Mouse (Mus musculus) cerebellum, adult 11-12 months (tissue): ENCODE data around the gene Dock4.

Experiments used
- DNase-seq: peaks from one replicate; pipeline ENCODE4 v3.0.0; 2022

Dock4 gene

DNA sequence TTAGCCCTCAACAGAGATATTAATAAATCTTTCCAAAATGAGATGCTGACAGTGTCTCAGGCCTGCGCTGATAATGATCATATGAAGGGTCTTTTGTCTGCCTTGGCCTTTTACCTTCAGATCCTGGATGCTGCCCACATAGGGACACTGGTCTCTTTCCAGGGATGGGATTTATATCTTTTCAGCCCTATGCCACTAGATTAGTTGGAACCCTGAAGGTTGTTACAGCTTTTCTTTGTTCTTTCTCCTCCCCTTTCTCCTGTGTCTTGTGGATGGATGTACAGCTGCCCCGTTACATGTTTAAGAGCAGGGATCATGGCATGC lies 66.6 kb downstream of the Dock4 start:
- no peak for DNase-seq

DNA sequence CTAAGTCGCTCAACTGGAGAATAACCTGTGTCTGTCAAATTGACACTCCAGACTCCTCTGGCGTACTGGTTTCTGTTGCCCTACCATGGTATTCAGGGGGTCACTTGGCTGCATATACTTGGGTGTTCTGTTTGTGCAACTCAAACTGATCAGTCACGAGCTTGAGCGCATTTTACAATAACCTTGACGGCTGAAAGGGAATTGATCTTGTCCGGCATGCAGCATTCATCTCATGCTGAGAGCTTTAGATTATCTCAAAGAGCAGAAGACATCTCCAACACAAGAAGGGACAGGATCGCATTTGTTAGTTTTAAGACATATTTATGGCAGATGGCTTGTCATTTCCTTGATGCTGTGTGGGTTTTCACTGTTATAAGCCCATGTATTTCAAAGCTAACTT lies 67.2 kb downstream of the Dock4 start:
- no peak for DNase-seq

DNA sequence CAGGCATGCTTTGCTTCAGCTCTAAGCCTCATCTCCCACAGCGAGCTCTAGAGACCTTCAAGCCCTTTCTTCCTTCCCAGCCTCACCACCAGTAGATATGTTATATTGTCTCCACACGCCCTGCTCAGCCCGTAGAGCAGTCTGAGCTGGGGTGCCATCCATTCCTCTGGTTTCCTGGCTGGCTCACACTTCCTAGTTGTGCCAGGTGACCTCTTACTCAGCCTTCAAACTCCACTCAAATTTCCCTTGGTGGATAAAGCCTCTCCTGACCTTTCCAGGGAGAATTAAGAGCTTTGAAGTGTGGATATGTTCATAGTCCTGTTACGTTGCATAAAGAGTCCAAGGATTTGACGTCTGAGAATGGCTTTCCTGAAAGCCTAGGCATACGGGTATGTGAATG lies 68.3 kb downstream of the Dock4 start:
- no peak for DNase-seq

DNA sequence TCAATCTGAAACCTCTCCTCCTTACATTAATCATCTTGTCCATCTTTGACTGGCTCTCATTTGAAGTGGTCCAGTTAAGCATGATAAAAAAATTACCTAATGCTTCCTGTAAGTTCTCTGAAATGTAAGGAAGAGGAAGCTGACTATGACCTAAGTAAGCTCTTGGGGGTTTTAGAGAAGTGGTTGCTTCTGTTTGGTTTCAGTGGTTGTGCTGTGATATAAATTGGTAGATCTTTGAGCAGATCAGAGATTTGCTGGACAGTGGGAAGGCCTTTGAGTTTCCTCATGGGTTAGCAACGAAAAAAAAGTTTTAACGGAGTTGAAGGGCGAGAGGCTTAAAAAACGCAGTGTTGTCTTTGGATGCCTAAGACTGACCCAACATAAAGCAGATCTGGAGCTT lies 76.7 kb downstream of the Dock4 start:
- no peak for DNase-seq

DNA sequence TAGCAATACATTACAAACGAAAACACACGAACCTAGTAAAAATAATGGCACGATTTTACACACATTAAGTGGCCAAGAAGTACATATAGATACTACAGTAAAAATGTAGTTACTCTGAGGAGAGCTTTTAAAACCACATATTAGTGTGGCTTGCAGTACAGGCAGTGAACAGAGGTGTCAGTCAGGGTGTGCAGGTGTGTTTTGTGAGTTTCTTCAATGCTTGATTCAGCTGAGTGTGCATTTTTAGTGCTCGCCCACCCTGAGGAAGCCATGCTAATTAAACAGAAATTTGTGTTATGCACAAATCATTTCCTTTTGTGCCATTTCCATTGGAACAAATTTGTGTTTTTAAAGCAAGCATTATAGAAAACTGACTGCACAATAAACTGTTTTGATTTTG lies 77.3 kb downstream of the Dock4 start:
- DNase-seq: no peak

DNA sequence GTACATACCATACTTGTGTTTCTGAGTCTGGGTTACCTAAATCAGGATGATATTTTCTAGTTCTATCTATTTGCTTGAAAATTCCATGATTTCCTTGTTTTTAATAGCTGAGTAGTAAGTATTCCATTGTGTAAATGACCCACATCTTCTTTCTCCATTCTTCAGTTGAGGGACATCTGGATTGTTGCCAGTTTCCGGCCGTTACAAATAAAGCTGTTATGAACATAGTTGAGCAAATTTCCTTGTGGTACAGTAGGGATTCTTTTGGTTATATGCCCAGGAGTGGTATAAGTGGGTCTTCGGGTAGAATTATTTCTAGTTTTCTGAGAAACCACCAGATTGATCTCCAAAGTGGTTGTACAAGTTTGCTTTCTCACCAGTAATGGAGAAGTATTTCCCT lies 79.3 kb downstream of the Dock4 start:
- no peak for DNase-seq

DNA sequence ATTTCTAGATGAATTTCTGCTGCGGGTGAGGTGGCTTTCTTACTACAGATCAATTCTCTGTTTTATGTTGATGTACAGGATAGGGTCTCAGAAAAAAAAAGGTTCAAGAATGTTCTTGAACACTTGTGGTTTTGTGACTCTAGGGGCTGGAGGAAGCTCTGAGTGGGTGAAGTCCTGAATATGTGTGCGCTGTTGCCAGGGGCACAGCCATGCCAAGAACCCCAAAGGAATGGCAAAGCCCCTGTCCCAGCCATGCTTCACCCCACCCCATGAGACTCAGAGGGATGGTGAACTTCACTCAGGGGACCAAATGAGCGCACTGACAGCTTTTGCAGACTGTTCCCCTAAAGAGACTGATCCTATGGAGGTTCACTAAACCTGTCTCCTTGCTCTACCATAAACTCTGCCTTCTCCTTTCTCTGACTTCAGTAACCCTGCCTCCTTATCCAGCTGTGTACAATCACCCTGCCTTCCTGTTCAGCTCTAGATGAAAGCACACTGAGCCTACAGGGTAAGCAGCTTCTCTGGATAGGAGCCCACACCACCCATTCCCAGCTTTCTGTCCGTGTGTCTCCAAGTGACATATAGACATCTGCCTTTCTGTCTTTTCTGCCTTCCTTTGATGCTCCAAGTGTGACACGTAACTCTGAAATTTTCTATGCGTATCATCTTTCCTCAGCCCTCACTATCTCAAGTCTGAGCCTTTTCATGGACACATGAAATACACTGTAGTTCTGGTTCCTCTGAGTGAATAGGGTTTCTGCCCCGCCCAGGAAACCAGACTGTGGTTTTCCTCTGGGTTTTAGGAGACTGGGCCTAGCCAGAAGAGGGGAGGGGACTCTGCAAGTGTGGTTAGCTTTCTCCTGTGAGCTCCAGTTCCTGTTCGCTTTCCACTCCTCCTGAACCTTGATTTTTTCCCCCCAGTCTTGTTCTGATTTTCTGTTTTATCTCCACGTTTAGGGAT lies 90.2 kb downstream of the Dock4 start:
- no peak for DNase-seq

DNA sequence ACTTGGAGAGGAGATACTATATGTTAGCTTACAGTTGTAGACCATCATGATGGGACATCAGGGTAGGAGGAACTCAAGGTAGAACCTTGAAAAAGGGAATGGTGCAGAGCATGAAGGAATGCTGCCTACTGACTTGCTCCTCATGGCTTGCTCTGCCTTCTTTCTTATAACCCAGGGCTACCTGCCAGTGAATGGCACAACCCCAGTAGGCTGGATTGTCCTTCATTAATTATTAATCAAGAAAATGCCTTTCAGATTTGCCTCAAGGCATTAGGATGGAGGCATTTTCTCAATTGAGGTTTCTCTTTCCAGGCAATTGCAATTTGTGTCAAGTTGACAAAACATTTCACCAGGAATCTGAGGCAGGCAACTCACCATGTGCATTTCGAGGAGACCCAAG lies 92.1 kb downstream of the Dock4 start:
- DNase-seq: no peak

DNA sequence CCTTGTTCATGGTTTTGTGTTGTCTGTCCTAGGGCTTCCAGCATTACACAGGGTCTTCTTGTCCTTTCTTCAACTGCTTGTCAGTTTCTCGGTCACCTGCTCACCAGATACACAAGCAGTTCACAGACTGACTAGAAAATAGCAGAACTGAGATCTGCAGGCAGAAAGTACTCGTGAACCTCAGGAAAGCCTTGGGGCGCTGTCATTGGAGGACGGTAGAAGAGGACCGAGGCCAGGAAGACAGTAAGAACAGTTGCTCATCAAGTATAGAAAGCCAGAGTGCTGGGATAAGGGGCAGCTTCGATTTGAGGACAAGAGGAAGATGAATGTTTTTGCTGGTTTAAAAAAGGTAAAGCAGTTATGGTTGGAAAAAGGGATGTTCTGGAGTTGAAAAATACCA lies 92.6 kb downstream of the Dock4 start:
- DNase-seq: no peak

DNA sequence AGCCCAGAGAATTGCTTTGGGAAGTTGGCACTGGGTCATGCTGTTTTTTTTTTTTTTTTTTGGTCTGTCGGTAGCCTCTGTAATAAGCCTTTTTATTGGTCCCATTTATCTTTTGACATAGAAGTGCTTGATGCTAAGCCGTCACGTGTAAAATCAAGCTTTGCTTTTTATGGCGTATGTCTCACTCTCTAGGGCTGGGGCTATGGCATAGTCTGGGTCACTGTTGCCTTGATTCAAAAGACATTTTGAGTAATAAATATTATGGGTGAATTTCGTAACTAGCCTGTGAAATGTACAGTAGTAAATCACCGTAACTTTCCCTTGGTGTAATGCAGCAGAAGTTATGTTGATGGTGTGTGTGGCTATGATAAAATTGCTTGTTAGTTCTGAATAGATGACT lies 93.0 kb downstream of the Dock4 start:
- DNase-seq: no peak

DNA sequence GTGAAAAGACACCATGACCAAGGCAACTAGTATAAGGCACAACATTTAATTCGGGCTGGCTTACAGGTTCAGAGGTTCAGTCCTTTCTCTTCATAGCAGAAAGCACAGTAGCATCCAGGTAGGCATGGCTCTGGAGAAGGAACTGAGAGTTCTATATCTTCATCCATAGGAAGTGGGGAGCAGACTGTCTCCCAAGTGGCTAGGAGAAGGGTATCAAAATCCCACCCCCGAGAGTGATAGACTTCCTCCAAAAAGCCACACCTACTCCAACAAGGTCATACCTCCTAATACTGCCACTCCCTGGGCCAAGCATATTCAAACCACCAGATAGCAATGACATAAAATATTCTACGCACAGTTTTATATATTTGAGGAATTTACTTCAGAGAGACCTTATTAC lies 98.5 kb downstream of the Dock4 start:
- DNase-seq: no peak

DNA sequence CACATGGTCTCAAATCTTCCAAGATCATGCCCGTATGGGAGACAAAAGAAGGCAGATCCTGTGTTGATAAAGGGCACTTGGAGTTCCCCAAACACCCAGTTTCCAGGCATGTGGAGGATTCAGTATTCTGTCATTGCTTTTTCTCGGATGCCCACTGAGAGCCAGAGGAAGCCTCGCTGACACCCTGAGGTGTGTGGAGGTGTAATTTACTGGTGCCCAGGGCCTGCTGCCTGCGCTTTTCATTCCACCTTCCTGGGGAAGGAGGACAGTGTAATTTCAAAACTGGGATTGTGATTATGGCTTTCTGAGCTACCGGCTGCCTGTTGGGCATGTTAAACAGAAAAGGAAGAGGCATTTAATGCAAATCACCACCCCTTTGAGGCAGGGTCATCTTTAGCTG lies 101.1 kb downstream of the Dock4 start:
- DNase-seq: no peak

DNA sequence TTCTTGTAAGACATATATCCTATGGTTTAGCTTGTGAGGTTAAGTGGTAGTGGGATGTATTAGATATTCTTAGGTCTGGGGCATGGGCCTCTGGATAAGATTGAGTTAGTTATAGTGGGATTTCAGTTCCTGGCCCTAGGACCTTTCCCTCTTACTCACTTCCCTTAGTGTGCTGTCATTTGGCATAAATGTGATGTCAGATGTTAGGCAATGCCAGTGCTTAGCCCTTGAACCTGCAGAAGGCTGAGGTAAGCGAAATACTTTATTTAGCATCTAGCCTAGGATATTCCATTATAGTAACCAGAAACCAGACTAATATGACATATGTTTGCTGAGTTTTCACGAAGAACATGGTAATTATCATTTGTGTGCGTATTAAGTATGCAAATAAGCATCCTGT lies 105.6 kb downstream of the Dock4 start:
- DNase-seq: no peak

DNA sequence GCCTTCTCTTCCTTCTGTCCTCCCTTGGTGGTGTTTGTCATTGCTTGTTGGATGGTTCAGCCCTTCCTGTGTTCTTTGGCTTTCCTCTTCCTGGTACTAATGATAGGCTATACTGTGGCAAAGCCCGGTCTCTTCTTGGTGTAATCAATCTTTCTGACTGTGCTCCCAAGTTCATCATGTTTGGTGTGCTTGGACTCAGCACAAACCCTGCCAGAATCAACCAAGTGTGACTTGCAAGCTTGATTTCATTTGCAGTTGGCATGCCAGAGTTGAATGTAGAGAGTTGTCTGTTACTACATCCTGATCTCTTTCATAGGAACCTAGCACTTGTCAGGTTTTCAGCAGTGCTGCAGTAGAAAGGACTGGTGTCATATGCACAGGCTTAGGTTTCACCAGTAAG lies 106.4 kb downstream of the Dock4 start:
- no peak for DNase-seq

DNA sequence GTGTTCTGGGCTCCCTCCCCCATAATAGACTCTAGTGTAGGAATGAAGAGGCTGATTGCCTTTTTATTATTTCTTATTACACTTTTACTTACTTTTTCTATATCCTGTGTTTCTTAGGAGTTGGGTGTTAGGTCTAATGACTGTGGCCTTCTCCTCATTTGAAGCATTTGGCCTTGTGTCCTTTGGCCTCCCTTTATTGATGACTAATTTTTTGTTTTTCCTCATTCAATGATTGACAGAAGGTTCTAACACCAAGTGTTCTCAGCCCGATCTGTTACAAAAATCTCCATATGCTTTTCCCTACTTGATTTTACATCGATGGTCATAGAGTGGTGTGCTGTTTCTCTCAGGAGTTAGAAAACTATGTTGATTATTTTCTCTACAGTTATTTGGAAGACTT lies 108.2 kb downstream of the Dock4 start:
- DNase-seq: no peak

DNA sequence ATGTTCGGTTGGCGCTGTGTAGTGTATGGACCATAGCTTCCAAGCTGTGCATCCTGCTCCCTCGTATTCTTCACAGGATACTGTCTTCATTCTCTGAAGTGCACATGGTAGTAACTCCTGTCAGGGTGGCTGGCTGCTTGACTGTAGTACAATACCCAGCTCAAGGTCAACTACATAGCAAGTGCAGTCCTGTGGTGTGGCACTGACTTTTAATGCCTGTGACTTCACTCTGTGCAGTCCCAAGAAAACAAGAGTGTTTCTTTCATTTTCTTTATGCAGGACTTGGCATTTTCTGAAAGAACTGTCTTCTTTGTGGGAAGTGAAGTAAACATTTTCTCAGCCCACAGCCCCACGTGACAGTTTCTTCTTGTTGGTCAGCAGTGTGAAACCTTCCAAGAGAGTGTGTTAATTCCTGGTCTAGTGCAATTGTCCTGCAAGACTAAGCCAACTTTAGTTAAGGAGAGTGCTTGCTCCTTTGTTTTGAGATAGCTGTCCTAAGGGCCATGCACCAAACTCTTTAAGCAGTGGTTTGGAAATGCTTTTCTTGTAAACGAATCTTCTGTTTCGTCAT lies 109.3 kb downstream of the Dock4 start:
- no peak for DNase-seq

DNA sequence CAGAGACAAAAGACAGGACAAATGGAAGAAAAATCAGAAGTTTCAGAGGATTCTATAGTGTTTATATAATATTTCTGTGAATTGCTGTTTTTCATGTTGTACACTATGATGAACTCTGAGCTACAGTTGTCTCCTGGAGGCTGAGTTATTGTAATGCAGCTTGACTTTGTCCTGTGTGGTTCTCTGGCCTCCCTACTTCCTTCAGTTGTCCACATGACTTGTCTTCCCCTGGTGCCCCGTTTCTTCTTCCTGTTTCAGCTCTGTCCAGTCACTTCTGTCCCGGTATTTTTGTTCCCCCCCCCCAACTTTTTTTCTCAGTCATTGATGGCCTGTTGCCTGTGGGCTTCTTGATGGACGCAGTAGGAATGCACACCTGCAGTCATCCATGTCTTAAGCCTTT lies 112.8 kb downstream of the Dock4 start:
- no peak for DNase-seq

DNA sequence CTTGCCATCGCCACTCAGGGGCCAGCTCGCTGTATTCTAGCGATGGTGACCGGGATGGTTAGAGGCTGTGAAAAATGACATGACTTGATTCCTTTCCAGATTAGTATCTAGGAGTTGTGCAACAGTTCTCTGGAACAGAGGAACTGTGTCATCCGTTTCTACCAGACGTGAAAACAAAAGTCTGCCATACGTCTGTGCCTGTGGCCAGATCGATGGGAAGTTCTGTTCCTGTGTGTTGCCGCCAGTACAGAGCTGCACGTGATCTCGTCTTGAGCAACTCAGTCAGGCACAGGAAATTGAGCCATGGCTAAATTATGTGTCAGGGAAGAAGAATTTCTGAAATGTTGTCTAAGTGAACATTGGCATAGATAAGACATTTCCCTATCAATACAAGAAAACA lies 113.4 kb downstream of the Dock4 start:
- DNase-seq: no peak

DNA sequence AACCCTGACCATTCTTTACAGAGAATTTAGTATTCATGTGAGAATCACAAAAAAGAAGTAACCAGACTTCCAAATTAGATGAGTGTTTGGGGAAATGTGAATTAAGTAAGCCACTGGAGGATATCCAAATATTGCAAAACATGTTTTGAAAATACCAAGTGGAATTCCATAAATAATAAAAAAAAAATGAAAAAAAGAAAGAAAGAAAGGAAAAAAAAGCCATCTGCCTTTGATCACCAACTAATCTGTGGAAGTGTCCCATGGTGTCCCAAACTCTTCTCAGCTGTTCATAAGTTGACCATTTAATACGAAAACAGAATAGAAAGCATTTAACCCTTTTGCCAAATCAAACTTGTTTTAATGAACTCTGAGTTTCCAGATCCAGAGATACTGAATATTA lies 118.0 kb downstream of the Dock4 start:
- no peak for DNase-seq

DNA sequence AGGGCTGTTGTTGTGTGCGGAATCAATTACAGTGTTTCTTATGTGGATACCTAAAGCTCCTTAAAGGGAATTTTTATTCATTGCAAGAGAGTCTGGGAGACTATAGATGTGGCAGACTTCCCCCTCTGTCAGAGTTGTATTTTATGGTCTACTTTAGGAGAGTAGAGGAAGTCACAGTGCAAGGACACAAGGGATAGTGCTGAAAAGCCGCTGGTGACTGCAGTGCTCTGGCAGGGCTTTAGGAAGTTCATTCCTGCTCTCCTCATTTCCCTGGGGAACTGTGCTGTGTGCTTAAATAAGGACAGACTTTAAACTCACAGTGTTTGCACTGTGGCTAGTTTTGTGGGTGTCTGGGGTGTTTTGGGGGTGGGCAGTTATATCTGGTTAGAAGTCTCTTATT lies 118.5 kb downstream of the Dock4 start:
- no peak for DNase-seq

DNA sequence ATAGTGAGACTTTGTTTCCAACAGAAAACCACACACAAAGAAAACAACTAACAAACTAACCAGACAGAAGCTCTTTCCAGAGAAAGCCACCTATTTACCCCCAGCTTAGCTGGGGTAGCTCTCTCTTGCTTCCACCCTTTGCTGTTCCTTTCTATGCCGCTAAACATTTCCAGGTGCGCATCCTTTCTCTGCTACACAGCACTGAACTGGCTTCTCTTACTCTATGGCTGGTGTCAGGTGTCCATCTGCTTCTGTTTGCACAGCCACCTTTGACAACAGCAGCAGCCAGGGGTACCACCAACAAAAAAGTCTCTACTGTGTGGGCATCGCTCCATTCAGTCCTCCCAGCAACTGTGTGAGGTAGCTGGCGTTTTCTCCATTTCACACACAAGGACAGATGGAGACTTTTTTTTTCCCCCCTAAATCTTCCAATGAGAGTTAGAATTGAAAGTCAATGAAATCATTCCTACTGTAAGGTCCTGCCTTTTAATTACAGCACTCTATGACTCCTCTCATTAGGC lies 122.7 kb downstream of the Dock4 start:
- DNase-seq: no peak

DNA sequence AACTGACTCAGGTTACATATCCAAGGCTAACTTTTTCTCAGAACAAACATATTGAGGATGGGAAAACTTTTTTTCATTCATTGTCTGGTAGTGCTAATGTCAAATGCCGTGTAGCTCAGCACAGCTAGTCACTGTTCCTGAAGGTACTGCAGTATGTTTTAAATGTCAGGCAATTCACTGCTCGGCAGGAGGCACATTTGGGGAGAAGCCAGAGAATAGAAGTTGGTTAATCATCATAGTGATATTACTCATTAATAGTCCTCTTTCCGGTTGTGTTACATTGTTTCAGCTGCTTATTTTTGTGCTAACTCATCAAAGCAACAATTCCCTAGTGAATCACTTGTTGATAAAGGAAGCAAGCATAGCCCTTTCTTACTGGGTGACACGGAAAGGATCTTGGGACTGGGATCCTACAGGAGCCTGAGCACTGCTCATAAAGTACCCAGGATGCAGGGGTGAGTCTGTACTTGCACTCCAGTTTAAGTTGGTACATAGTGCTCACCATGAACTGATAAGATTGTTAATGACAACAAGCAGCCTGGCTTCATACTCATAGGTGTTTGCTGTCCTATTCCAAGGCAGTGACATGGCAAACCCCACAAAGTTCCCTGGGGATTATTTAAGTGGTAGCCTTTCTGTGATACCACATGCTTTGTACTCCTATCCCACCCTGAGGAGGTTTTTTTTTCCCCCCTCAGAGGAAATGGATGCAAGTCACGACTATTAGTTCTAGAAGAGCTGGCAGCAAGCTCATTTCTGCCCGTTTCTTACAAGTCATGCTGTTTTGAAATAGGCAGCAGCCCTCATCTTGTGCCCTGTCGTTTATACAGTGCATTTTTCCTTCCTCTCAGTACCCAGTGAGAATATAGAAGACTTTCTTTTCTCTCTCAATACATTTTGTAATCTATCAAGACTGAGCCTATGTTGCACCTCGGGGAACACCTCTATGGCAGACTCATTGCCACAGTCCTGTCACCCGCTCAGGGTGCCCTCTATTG lies 123.5 kb downstream of the Dock4 start:
- no peak for DNase-seq

DNA sequence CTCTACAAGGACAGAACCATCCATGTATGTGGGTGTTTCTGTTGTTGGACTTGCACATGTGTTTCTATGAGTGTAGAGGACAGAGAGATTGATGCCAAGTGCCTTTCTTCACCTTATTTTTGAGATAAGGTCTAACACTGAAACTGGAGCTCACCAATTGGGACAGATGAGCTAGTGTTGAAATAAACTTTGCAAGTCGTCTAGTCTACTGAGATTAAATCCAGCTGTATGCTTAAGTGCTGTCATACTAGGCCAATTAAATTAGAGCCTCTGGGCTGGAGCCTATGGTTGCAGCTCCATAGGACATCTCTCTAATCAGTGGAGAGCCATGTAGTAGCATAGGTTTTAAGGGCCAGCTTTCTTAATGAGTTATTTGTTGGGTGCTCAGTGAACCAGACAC lies 124.5 kb downstream of the Dock4 start:
- no peak for DNase-seq
